Mouse (Mus musculus) G1E (cell line): ENCODE measurements around the gene Pik3c2a. TPM values are rescaled to one million over a fixed set of nuclear protein-coding genes. Genes with fewer than 3 reads are reported as not detected.

ENCODE experiments used
- ATAC-seq: 2 replicates; pipeline ENCODE4 v1.8.0; 2016; ENCODE audit warnings: mild to moderate bottlenecking; ENCODE audit not compliant: insufficient number of reproducible peaks, poor library complexity, low FRiP score, severe bottlenecking; ENCODE audit errors: extremely low read depth
- DNase-seq: peaks from one replicate; pipeline ENCODE4 v3.0.0; 2012; ENCODE audit warnings: low spot score
- H3K27me3 ChIP-seq: 2 replicates; pipeline ENCODE4 v1.6.1; 2012; ENCODE audit warnings: mild to moderate bottlenecking, low read length, inconsistent platforms; ENCODE audit not compliant: insufficient read depth
- H3K36me3 ChIP-seq: replicated peaks from 2 replicates; pipeline ENCODE3; 2012; ENCODE audit warnings: mild to moderate bottlenecking, inconsistent platforms
- H3K4me1 ChIP-seq: 2 replicates; pipeline ENCODE4 v1.6.1; 2012; ENCODE audit warnings: low read depth, low read length, inconsistent platforms, mixed read lengths; ENCODE audit not compliant: insufficient read depth
- H3K4me3 ChIP-seq: 2 replicates; pipeline ENCODE4 v1.5.1; 2012; ENCODE audit warnings: low read depth, mild to moderate bottlenecking, inconsistent platforms, low read length, moderate library complexity, mixed read lengths
- H3K9me3 ChIP-seq: replicated peaks from 2 replicates; pipeline ENCODE4 v1.6.1; 2012; ENCODE audit warnings: inconsistent platforms
- CTCF ChIP-seq: IDR thresholded peaks from 2 replicates; pipeline ENCODE4 v1.5.1; 2012; ENCODE audit warnings: low read depth, low read length, inconsistent platforms, mixed read lengths
- GATA1 ChIP-seq: IDR thresholded peaks from 2 replicates; pipeline ENCODE4 v1.6.1; 2012; ENCODE audit warnings: borderline replicate concordance, low read length, inconsistent platforms, mixed read lengths
- GATA2 ChIP-seq: IDR thresholded peaks from 2 replicates; pipeline ENCODE4 v1.6.1; 2012; ENCODE audit warnings: low read depth, low read length, inconsistent platforms, borderline replicate concordance
- POLR2AphosphoS5 ChIP-seq: IDR thresholded peaks from 2 replicates; pipeline ENCODE4 v1.6.1; 2012; ENCODE audit warnings: low read depth, low read length, inconsistent platforms; ENCODE audit not compliant: insufficient replicate concordance
- TAL1 ChIP-seq: conservative IDR thresholded peaks from 2 replicates; pipeline ENCODE4 v1.6.1; 2012; ENCODE audit warnings: low read depth, low read length, inconsistent platforms, mixed read lengths
- polyA plus RNA-seq: library from polyadenylated mRNA; stranded (reverse); fragments of >175 nt; gene quantifications from 2 replicates; pipeline ENCODE4 v1.2.3, GENCODE M21; 2012
- total RNA-seq, 2 experiments: library from RNA; stranded (forward) in 1 of 2; stranded (reverse) in 1 of 2; fragments of 200-1000 nt in 1 of 2; fragments of >200 nt in 1 of 2; fragmentation: Nextera tagmentation in 1 of 2; gene quantifications; 2 replicates each; pipeline ENCODE4 v1.2.3; 2014 to 2017

The Pik3c2a gene
- total and polyA plus RNA-seq, 3 experiments = 0.69 to 45.9 (median 19.6) TPM

- H3K9me3 ChIP-seq = no peaks in the 10 kb centered on the region
- H3K4me1 ChIP-seq = peaks cover 18% of the 10 kb centered on the region
- DNase-seq = peak; percentile 70
- peak; percentile 76 for ATAC-seq
- H3K27me3 ChIP-seq = no peaks in the 10 kb centered on the region
- TF ChIP-seq GATA1 = no peak
- TF ChIP-seq CTCF = no peak
- TF ChIP-seq TAL1 = no peak
- no peak for TF ChIP-seq POLR2AphosphoS5
- TF ChIP-seq GATA2 = no peak
- peaks cover 52% of the 10 kb centered on the region for H3K36me3 ChIP-seq
- H3K4me3 ChIP-seq = peak overlapping the region; percentile 13; the same call in 1 of the 2 replicates
These were observed 148.3 kb downstream of the Pik3c2a start for GRCm38 (mm10) chr7:116294961-116295360.

GRCm38 (mm10) chr7:116292377-116292776, 150.9 kb downstream of the Pik3c2a start:
- TF ChIP-seq TAL1 = no peak
- no peak overlapping the region for H3K4me3 ChIP-seq
- H3K9me3 ChIP-seq = no peaks in the 10 kb centered on the region
- H3K27me3 ChIP-seq = no peaks in the 10 kb centered on the region
- DNase-seq (no peak), ATAC-seq (no peak)
- peaks cover 39% of the 10 kb centered on the region for H3K36me3 ChIP-seq
- H3K4me1 ChIP-seq = peaks cover 22% of the 10 kb centered on the region

- Histone ChIP-seq H3K4me3 (no peak overlapping the region), H3K36me3 (peaks cover 35% of the 10 kb centered on the region), H3K4me1 (peaks cover 36% of the 10 kb centered on the region), H3K27me3 (no peaks in the 10 kb centered on the region), H3K9me3 (no peaks in the 10 kb centered on the region)
- DNase-seq (no peak), ATAC-seq (no peak)
- TF ChIP-seq GATA2 (no peak), CTCF (no peak)
These were observed 152.7 kb downstream of the Pik3c2a start for GRCm38 (mm10) chr7:116290559-116290958.

GRCm38 (mm10) chr7:116288996-116289395, 154.3 kb downstream of the Pik3c2a start:
- H3K36me3 ChIP-seq = peaks cover 25% of the 10 kb centered on the region
- H3K27me3 ChIP-seq = no peaks in the 10 kb centered on the region
- no peak overlapping the region for H3K4me3 ChIP-seq
- peaks cover 24% of the 10 kb centered on the region for H3K4me1 ChIP-seq
- ATAC-seq = no peak
- DNase-seq = no peak
- TF ChIP-seq GATA1 (no peak), TAL1 (no peak), GATA2 (no peak), CTCF (no peak), POLR2AphosphoS5 (no peak)
- H3K9me3 ChIP-seq = no peaks in the 10 kb centered on the region

GRCm38 (mm10) chr7:116287959-116288358, 155.3 kb downstream of the Pik3c2a start:
- no peak for DNase-seq
- Histone ChIP-seq H3K36me3 (peaks cover 19% of the 10 kb centered on the region), H3K4me3 (no peak overlapping the region), H3K4me1 (peaks cover 22% of the 10 kb centered on the region), H3K27me3 (no peaks in the 10 kb centered on the region), H3K9me3 (no peaks in the 10 kb centered on the region)
- no peak for TF ChIP-seq CTCF
- TF ChIP-seq GATA2 = no peak
- no peak for TF ChIP-seq POLR2AphosphoS5
- TF ChIP-seq TAL1 = no peak
- no peak for TF ChIP-seq GATA1
- no peak for ATAC-seq

Other genes with a start within 250 kb of the Pik3c2a start
- gene Plekha7, start 135.1 kb downstream of the Pik3c2a start, total RNA-seq (2014; fragmentation: Nextera tagmentation) = 16.8 and 18.5 TPM in 2 replicates
- 9.4 and 10.1 TPM in 2 replicates for gene Plekha7, start 135.1 kb downstream of the Pik3c2a start, total RNA-seq (2017)
- 33.4 and 37.8 TPM in 2 replicates for gene Plekha7, start 135.1 kb downstream of the Pik3c2a start, polyA plus RNA-seq
- 666 and 739 TPM in 2 replicates for gene Rps13, start 109.3 kb downstream of the Pik3c2a start, total RNA-seq (2014; fragmentation: Nextera tagmentation)
- 2,275 and 3,588 TPM in 2 replicates for gene Rps13, start 109.3 kb downstream of the Pik3c2a start, total RNA-seq (2017)
- gene Rps13, start 109.3 kb downstream of the Pik3c2a start, polyA plus RNA-seq = 2,567 and 2,962 TPM in 2 replicates
- gene Nucb2, start 60.9 kb upstream of the Pik3c2a start, total RNA-seq (2014; fragmentation: Nextera tagmentation) = 6.0 and 6.3 TPM in 2 replicates
- gene Nucb2, start 60.9 kb upstream of the Pik3c2a start, total RNA-seq (2017) = 3.4 and 5.3 TPM in 2 replicates
- 0.20 and 0.64 TPM in 2 replicates for gene Nucb2, start 60.9 kb upstream of the Pik3c2a start, polyA plus RNA-seq